Mouse (Mus musculus): Measurements from ENCODE around the gene Rcan2. TPM values are rescaled to one million over a fixed set of nuclear protein-coding genes. Genes with fewer than 3 reads are reported as not detected.
A peak's percentile ranks its signal among the peaks of the same experiment; 100 is the strongest.

The Rcan2 gene
- total and polyA plus RNA-seq, 2 experiments, result 1.4 to 4.0 TPM

GRCm38 (mm10) chr17:43827261-43827660 is 26.1 kb downstream of the Rcan2 start:
- peak; percentile 14 for DNase-seq (ENCODE audit: extremely low read depth, low read depth, low spot score)
- Histone ChIP-seq H3K4me3 (ENCODE audit: insufficient read depth, low read depth, low read length) (no peak overlapping the region), H3K36me3 (ENCODE audit: control insufficient read depth, insufficient read depth, low read length) (no peaks in the 10 kb centered on the region), H3K4me1 (ENCODE audit: control insufficient read depth, insufficient read depth, low read length) (no peaks in the 10 kb centered on the region), H3K9ac (ENCODE audit: low read depth, low read length) (no peak overlapping the region), H3K79me2 (ENCODE audit: control insufficient read depth, insufficient read depth, low read length) (no peaks in the 10 kb centered on the region), H3K27ac (replicated peaks; ENCODE audit: insufficient read depth, low read depth, low read length) (no peak overlapping the region), H3K27me3 (ENCODE audit: control insufficient read depth, insufficient read depth, low read length) (no peaks in the 10 kb centered on the region)
- TF ChIP-seq POLR2A (IDR thresholded peaks at IDR 0.05; ENCODE audit: extremely low read depth, insufficient read depth, low read length) (no peak), CTCF (IDR thresholded peaks at IDR 0.05; ENCODE audit: low read depth, low read length) (no peak)
- 63% methylated on average over 3 of the region's 3 CpGs for WGBS

- Histone ChIP-seq H3K27me3 (ENCODE audit: control insufficient read depth, insufficient read depth, low read length) (no peaks in the 10 kb centered on the region; the same call in 1 of the 2 replicates), H3K36me3 (ENCODE audit: control insufficient read depth, insufficient read depth, low read length) (no peaks in the 10 kb centered on the region), H3K4me3 (ENCODE audit: insufficient read depth, low read depth, low read length) (no peak overlapping the region), H3K79me2 (ENCODE audit: control insufficient read depth, insufficient read depth, low read length) (no peaks in the 10 kb centered on the region), H3K4me1 (ENCODE audit: control insufficient read depth, insufficient read depth, low read length) (no peaks in the 10 kb centered on the region), H3K9ac (ENCODE audit: low read depth, low read length) (no peak overlapping the region), H3K27ac (replicated peaks; ENCODE audit: insufficient read depth, low read depth, low read length) (no peak overlapping the region)
- peak; percentile 5 for DNase-seq (ENCODE audit: extremely low read depth, low read depth, low spot score)
- no peak for TF ChIP-seq POLR2A (IDR thresholded peaks at IDR 0.05; ENCODE audit: extremely low read depth, insufficient read depth, low read length)
- TF ChIP-seq CTCF (IDR thresholded peaks at IDR 0.05; ENCODE audit: low read depth, low read length), result no peak
- 60% methylated on average over 15 of the region's 15 CpGs for WGBS
Observed at GRCm38 (mm10) chr17:43832401-43833124, 31.4 kb downstream of the Rcan2 start.

GRCm38 (mm10) chr17:43840208-43840607 is 39.1 kb downstream of the Rcan2 start:
- Histone ChIP-seq H3K27ac (replicated peaks; ENCODE audit: insufficient read depth, low read depth, low read length) (no peak overlapping the region), H3K4me1 (ENCODE audit: control insufficient read depth, insufficient read depth, low read length) (no peaks in the 10 kb centered on the region), H3K79me2 (ENCODE audit: control insufficient read depth, insufficient read depth, low read length) (no peaks in the 10 kb centered on the region), H3K9ac (ENCODE audit: low read depth, low read length) (no peak overlapping the region), H3K27me3 (ENCODE audit: control insufficient read depth, insufficient read depth, low read length) (0 out of 2 replicates have a peak, but pooled peaks cover 2% of the 10 kb centered on the region), H3K4me3 (ENCODE audit: insufficient read depth, low read depth, low read length) (no peak overlapping the region), H3K36me3 (ENCODE audit: control insufficient read depth, insufficient read depth, low read length) (no peaks in the 10 kb centered on the region)
- no peak for DNase-seq (ENCODE audit: extremely low read depth, low read depth, low spot score)
- WGBS, result 87% methylated on average over 9 of the region's 9 CpGs
- no peak for TF ChIP-seq CTCF (IDR thresholded peaks at IDR 0.05; ENCODE audit: low read depth, low read length)
- TF ChIP-seq POLR2A (IDR thresholded peaks at IDR 0.05; ENCODE audit: extremely low read depth, insufficient read depth, low read length), result no peak

GRCm38 (mm10) chr17:43846714-43847113 is 45.6 kb downstream of the Rcan2 start:
- no peaks in the 10 kb centered on the region for H3K4me1 ChIP-seq (ENCODE audit: control insufficient read depth, insufficient read depth, low read length)
- H3K27me3 ChIP-seq (ENCODE audit: control insufficient read depth, insufficient read depth, low read length), result 0 out of 2 replicates have a peak, but pooled peaks cover 2% of the 10 kb centered on the region
- H3K79me2 ChIP-seq (ENCODE audit: control insufficient read depth, insufficient read depth, low read length), result no peaks in the 10 kb centered on the region
- no peak overlapping the region for H3K4me3 ChIP-seq (ENCODE audit: insufficient read depth, low read depth, low read length)
- no peak overlapping the region for H3K27ac ChIP-seq (replicated peaks; ENCODE audit: insufficient read depth, low read depth, low read length)
- WGBS, result 5% methylated on average over 2 of the region's 2 CpGs
- DNase-seq (ENCODE audit: extremely low read depth, low read depth, low spot score), result peak; percentile 59
- no peaks in the 10 kb centered on the region for H3K36me3 ChIP-seq (ENCODE audit: control insufficient read depth, insufficient read depth, low read length)
- no peak overlapping the region for H3K9ac ChIP-seq (ENCODE audit: low read depth, low read length)
- TF ChIP-seq CTCF (IDR thresholded peaks at IDR 0.05; ENCODE audit: low read depth, low read length), result no peak
- no peak for TF ChIP-seq POLR2A (IDR thresholded peaks at IDR 0.05; ENCODE audit: extremely low read depth, insufficient read depth, low read length)

- H3K4me1 ChIP-seq (ENCODE audit: control insufficient read depth, insufficient read depth, low read length), result no peaks in the 10 kb centered on the region
- H3K27ac ChIP-seq (replicated peaks; ENCODE audit: insufficient read depth, low read depth, low read length), result no peak overlapping the region
- H3K36me3 ChIP-seq (ENCODE audit: control insufficient read depth, insufficient read depth, low read length), result no peaks in the 10 kb centered on the region
- H3K9ac ChIP-seq (ENCODE audit: low read depth, low read length), result no peak overlapping the region
- no peak for DNase-seq (ENCODE audit: extremely low read depth, low read depth, low spot score)
- no peak for TF ChIP-seq POLR2A (IDR thresholded peaks at IDR 0.05; ENCODE audit: extremely low read depth, insufficient read depth, low read length)
- TF ChIP-seq CTCF (IDR thresholded peaks at IDR 0.05; ENCODE audit: low read depth, low read length), result no peak
- no peaks in the 10 kb centered on the region for H3K79me2 ChIP-seq (ENCODE audit: control insufficient read depth, insufficient read depth, low read length)
- 80% methylated on average over 3 of the region's 3 CpGs for WGBS
- no peaks in the 10 kb centered on the region for H3K27me3 ChIP-seq (ENCODE audit: control insufficient read depth, insufficient read depth, low read length)
- no peak overlapping the region for H3K4me3 ChIP-seq (ENCODE audit: insufficient read depth, low read depth, low read length)
Observed at GRCm38 (mm10) chr17:43848903-43849302, 47.8 kb downstream of the Rcan2 start.

GRCm38 (mm10) chr17:43855132-43855531 is 54.0 kb downstream of the Rcan2 start:
- no peak for TF ChIP-seq CTCF (IDR thresholded peaks at IDR 0.05; ENCODE audit: low read depth, low read length)
- TF ChIP-seq POLR2A (IDR thresholded peaks at IDR 0.05; ENCODE audit: extremely low read depth, insufficient read depth, low read length), result no peak
- Histone ChIP-seq H3K79me2 (ENCODE audit: control insufficient read depth, insufficient read depth, low read length) (no peaks in the 10 kb centered on the region), H3K4me3 (ENCODE audit: insufficient read depth, low read depth, low read length) (no peak overlapping the region), H3K27me3 (ENCODE audit: control insufficient read depth, insufficient read depth, low read length) (no peaks in the 10 kb centered on the region; the same call in 1 of the 2 replicates), H3K27ac (replicated peaks; ENCODE audit: insufficient read depth, low read depth, low read length) (no peak overlapping the region), H3K9ac (ENCODE audit: low read depth, low read length) (no peak overlapping the region), H3K4me1 (ENCODE audit: control insufficient read depth, insufficient read depth, low read length) (no peaks in the 10 kb centered on the region), H3K36me3 (ENCODE audit: control insufficient read depth, insufficient read depth, low read length) (no peaks in the 10 kb centered on the region)
- DNase-seq (ENCODE audit: extremely low read depth, low read depth, low spot score), result no peak
- WGBS, result 83% methylated on average over 5 of the region's 5 CpGs
